Mouse (Mus musculus) bone marrow, adult 2 months (tissue): ENCODE results near the gene Jpt1.

Experiments used
- CTCF ChIP-seq: fragments of 200-500 bp; IDR thresholded peaks from 2 replicates; pipeline ENCODE4 v1.5.1; 2011; ENCODE audit warnings: low read length, control low read depth; ENCODE audit not compliant: control insufficient read depth, insufficient read depth
- POLR2A ChIP-seq: fragments of 200-500 bp; IDR thresholded peaks from 2 replicates; pipeline ENCODE4 v1.6.1; 2011; ENCODE audit warnings: low read depth, mild to moderate bottlenecking, control low read depth, low read length, borderline replicate concordance; ENCODE audit not compliant: control insufficient read depth

GRCm38 (mm10) chr11:115452281-115452860 lies 61.8 kb downstream of the Jpt1 start:
- TF ChIP-seq CTCF: no peak
- TF ChIP-seq POLR2A: no peak
